Mouse (Mus musculus) cortical plate, adult 2 months (tissue): ENCODE data around the gene Lpp.

Source experiments
- CTCF ChIP-seq: fragments of 200-500 bp; IDR thresholded peaks from 2 replicates; pipeline ENCODE4 v1.5.1; 2011; ENCODE audit warnings: mild to moderate bottlenecking, control low read depth, low read length; ENCODE audit not compliant: insufficient read depth; ENCODE audit errors: extremely low read depth
- POLR2A ChIP-seq: fragments of 200-500 bp; IDR thresholded peaks from 2 replicates; pipeline ENCODE4 v1.6.1; 2011; ENCODE audit warnings: mild to moderate bottlenecking, low read length, control low read depth; ENCODE audit not compliant: insufficient read depth; ENCODE audit errors: extremely low read depth

DNA sequence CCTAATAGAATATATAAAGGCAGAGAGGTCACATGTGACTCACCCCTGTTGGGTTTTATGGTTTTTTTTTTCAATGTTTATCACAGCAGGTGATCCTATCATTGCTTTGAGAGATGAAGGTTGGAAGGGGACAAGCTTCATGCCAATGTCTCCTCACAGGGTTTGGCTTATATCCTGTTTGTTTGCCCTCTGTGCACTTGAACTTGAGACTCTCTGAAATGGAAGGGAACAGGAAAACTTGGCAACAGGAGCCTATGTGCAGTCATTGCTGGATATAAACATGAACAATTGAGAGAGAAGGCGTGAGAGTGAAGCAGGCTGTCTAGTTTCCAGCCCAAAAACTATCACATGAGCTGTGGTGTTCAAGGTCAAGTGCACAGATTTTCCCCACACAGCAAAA lies 508.8 kb downstream of the Lpp start:
- no peak for TF ChIP-seq CTCF
- no peak for TF ChIP-seq POLR2A
